Mouse (Mus musculus): ENCODE measurements at regions not wholly inside any gene's neighbourhood (a gene's known extent, or its start where the extent isn't known, plus 50 kb on each side); places are given as distances from the start of the nearest gene placed in this dataset.

- Histone ChIP-seq H3K27ac (no peak overlapping the region), H3K4me1 (no peaks in the 10 kb centered on the region), H3K9me3 (replicated peaks) (no peaks in the 10 kb centered on the region), H3K4me3 (no peak overlapping the region), H3K9ac (no peak overlapping the region), H3K4me2 (no peak overlapping the region), H3K27me3 (no peaks in the 10 kb centered on the region), H3K36me3 (ENCODE audit: poor library complexity, severe bottlenecking) (no peaks in the 10 kb centered on the region)
- WGBS = 91% methylated on average over 4 of the region's 4 CpGs
- no peak for ATAC-seq
Measured at GRCm38 (mm10) chr1:16790733-16791309, 697.7 kb upstream of the 4930444P10Rik start.

GRCm38 (mm10) chr1:16779791-16780190 lies 686.7 kb upstream of the 4930444P10Rik start:
- no peak for ATAC-seq
- 42% methylated on average over 1 of the region's 1 CpGs for WGBS
- H3K4me2 ChIP-seq = no peak overlapping the region
- H3K27ac ChIP-seq = no peak overlapping the region
- no peaks in the 10 kb centered on the region for H3K4me1 ChIP-seq
- H3K27me3 ChIP-seq = no peaks in the 10 kb centered on the region
- H3K36me3 ChIP-seq (ENCODE audit: poor library complexity, severe bottlenecking) = no peaks in the 10 kb centered on the region
- no peak overlapping the region for H3K9ac ChIP-seq
- H3K4me3 ChIP-seq = no peak overlapping the region
- H3K9me3 ChIP-seq (replicated peaks) = no peaks in the 10 kb centered on the region

GRCm38 (mm10) chr1:16760951-16761350 lies 667.8 kb upstream of the 4930444P10Rik start:
- H3K36me3 ChIP-seq (ENCODE audit: poor library complexity, severe bottlenecking) = no peaks in the 10 kb centered on the region
- no peak overlapping the region for H3K9ac ChIP-seq
- no peak overlapping the region for H3K27ac ChIP-seq
- no peaks in the 10 kb centered on the region for H3K4me1 ChIP-seq
- 94% methylated on average over 1 of the region's 1 CpGs for WGBS
- no peaks in the 10 kb centered on the region for H3K9me3 ChIP-seq (replicated peaks)
- no peak overlapping the region for H3K4me3 ChIP-seq
- no peak for ATAC-seq
- H3K4me2 ChIP-seq = no peak overlapping the region
- no peaks in the 10 kb centered on the region for H3K27me3 ChIP-seq

Data from forebrain, embryonic 13.5 days (tissue).